Mouse (Mus musculus): ENCODE measurements around the gene Zbtb12.
"Not testable (repeated sequence)": the region's sequence is repeated elsewhere in the genome, so short reads cannot be mapped to it uniquely, and the experiment has no call there.

Gene Zbtb12

GRCm38 (mm10) chr17:34874321-34874720 is 5.0 kb upstream of the Zbtb12 start:
- DNase-seq = no peak

GRCm38 (mm10) chr17:34881166-34881565 is 1.9 kb downstream of the Zbtb12 start:
- DNase-seq = no peak

GRCm38 (mm10) chr17:34881683-34882310 is 2.5 kb downstream of the Zbtb12 start, which contains the start of gene Gm20547:
TSS of gene Gm20547 (minus strand) at chr17:34882042.
- DNase-seq = peak; percentile 57

GRCm38 (mm10) chr17:34883332-34883731 is 4.0 kb downstream of the Zbtb12 start:
- no peak for DNase-seq

- DNase-seq = no peak
Measured at GRCm38 (mm10) chr17:34884704-34885103, 5.4 kb downstream of the Zbtb12 start.

GRCm38 (mm10) chr17:34885615-34886014 is 6.3 kb downstream of the Zbtb12 start:
- DNase-seq = no peak

GRCm38 (mm10) chr17:34887942-34888341 is 8.7 kb downstream of the Zbtb12 start:
- no peak for DNase-seq

GRCm38 (mm10) chr17:34890074-34890743 is 10.9 kb downstream of the Zbtb12 start:
- no peak for DNase-seq

GRCm38 (mm10) chr17:34891377-34891776 is 12.1 kb downstream of the Zbtb12 start:
- DNase-seq = no peak

DNA sequence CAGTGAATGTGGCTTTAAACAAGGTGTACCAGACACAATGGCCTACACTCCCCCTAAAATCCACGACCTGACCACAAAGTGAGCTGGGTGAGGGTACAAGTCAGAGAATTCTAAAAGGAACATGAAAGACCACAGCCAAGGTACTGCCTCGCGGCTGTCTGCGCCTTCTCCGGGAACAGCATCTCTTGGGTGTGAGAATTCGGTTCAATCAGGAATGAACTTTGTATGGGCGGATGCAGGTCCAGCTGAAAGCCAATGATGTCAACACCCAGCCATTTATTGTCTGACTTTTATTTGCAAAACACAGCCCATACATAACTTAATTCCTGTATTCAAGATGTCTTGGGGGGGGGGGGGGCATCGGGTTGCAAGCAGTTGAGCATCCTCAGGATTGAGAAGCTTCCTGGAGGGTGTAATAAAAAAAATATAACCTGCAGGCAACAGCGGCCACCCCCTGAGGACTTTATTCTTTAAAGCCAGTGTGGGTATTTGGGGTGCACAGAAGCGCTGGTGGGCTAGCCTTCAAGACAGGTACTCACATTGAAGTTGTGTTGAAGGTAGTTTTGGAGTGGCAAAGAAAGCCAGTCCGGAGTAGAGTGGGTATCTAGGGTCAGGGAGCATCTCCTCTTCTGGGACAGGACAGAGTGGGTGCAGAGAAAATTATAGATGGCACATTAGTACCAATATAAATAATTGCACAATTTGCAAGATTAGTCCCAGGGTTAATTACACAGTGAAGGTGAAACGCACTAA is 14.0 kb downstream of the Zbtb12 start:
- DNase-seq = no peak

- peak; percentile 96 for DNase-seq
Measured at GRCm38 (mm10) chr17:34894074-34894597, 14.9 kb downstream of the Zbtb12 start.

DNA sequence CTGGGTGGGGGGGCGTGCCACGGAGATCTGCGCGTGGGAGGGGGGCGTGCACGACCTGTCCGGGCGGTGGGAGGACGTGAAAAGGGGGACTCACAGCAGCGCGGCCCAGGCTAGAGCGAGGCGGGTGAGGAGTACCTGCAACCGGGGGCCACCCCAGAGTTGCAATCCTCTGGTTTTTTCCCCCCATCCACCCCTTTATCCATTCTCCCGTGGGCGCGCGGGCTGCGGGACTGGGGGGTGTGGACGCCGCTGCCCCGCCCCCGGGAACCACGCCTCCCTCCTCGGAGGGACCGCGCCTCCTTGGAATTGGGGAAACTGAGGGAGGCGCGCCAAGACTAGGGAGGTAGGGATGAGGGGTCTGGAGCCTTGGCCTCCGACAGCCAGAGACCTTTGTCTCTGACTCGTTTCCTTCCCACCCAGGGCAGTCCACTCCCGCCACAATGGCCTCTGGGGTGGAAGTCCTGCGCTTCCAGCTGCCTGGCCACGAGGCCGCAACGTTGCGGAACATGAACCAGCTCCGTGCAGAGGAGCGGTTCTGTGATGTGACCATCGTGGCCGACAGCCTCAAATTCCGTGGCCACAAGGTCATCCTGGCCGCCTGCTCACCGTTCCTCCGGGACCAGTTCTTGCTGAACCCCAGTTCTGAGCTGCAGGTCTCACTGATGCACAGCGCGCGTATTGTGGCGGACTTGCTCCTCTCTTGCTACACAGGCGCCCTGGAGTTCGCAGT is 15.7 kb downstream of the Zbtb12 start:
- peak; percentile 54 for DNase-seq

GRCm38 (mm10) chr17:34895724-34896123 is 16.4 kb downstream of the Zbtb12 start:
- DNase-seq = peak; percentile 26

DNA sequence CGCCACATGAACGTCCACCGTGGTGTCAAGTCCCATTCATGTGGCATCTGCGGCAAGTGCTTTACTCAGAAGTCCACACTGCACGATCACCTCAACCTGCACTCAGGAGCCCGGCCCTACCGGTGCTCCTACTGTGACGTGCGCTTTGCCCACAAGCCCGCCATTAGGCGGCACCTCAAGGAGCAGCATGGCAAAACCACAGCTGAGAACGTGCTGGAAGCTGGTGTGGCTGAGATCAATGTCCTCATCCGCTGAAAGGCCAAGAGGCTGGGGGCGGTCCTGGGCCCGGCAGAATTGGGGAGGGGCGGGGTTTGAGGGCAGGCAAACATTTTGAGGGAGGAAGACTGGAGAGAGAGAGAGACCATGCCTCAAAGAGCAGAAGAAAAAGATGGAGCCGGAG is 17.1 kb downstream of the Zbtb12 start:
- peak; percentile 28 for DNase-seq

DNA sequence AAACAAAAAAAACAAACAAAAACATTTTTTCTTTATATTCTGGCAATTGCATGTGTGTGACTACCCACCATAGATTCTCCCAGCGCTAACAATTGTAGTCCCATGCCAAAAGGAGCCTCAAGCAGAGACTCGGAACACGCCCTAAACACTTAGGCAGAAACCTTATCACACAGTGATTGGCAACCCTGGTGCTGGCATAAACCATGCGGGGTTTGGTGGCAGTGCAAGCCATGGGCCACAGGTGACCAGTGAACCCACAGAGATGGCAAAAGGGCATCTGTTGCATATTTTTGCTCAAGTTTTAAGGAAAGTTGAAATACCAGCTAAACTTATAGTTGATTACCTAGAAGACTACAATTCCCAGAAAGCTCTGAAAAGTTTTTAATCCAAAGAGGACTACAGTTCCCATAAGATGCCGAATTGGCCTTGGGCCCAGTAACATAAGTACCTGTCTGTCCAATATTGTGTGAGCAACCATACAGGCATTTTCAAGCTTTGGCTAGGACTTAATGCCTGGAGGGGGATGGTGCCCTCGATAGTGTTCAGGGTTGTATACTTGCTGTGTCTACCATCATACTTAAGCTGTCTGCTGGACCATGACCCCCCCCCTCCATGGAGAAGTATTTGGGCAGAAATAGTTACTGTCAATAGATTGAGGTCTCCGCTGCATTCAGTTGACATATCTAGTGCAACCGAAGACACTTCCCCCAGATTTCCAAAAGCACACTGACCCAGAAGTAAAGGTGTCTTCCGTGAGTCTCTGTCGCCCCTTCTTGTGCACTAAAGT is 18.3 kb downstream of the Zbtb12 start:
- peak; percentile 59 for DNase-seq

- DNase-seq = peak; percentile 80
Measured at GRCm38 (mm10) chr17:34898160-34898586, 18.9 kb downstream of the Zbtb12 start, which contains the start of the genes C2 and Ehmt2. TSS of gene C2 (minus strand) at chr17:34898265. TSS of gene Ehmt2 (plus strand) at chr17:34898469.

DNA sequence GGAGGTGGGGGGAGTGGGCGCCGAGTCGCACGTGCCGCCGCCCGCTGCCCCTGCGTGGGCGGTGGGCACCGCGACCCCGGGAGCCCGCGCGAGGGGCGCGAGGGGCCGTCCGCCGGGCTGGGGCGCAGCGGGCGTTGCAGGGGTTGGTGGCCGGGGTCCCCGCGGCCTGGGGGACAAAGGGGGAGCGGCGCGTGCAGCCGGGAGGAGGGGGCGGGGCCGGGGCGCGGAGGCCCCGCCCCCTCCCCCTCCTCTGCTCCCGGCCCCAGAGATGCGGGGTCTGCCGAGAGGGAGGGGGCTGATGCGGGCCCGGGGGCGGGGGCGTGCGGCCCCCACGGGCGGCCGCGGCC is 19.4 kb downstream of the Zbtb12 start:
- no peak for DNase-seq

DNA sequence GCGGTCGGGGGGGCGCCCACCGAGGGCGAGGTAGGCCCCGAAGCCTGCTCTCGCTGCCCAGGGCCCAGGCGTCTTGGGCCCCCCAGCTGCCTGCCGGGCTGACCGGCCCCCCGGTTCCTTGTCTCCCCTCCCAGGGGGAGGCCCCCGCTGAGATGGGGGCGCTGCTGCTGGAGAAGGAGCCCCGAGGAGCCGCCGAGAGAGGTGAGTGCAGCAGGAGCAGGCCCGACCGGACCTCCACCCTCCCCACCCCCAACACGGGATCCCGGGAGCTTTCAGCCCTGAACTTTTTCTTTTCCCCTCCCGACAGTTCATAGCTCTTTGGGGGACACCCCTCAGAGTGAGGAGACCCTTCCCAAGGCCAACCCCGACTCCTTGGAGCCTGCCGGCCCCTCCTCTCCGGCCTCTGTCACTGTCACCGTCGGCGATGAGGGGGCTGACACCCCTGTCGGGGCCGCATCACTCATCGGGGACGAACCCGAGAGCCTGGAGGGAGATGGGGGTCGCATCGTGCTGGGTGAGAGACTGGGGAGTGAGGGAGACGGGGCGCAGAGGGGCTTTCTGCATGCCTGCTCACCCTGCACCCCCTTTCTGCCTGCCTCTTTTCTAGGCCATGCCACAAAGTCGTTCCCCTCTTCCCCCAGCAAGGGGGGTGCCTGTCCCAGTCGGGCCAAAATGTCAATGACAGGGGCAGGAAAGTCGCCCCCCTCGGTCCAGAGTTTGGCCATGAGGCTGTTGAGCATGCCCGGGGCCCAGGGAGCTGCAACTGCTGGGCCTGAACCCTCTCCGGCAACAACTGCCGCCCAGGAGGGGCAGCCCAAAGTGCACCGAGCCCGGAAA is 20.0 kb downstream of the Zbtb12 start:
- DNase-seq = peak; percentile 64

GRCm38 (mm10) chr17:34899890-34900243 is 20.6 kb downstream of the Zbtb12 start:
- peak; percentile 50 for DNase-seq

DNA sequence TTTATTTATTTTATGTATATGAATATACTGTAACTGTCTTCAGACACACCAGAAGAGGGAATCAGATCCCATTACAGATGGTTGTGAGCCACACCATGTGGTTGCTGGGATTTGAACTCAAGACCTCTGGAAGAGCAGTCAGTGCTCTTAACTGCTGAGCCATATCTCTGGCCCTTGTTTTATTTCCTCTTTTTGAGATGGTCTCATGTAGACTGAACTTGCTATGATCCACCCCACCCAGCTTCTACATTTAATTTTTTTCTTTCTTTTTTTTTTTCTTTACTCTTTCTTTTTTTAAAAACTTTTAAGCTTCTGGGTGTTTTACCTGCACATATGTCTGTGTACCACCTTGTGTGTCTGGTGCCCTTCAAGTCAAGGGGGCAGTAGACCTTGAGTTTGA is 21.5 kb downstream of the Zbtb12 start:
- DNase-seq = not testable (repeated sequence)

DNA sequence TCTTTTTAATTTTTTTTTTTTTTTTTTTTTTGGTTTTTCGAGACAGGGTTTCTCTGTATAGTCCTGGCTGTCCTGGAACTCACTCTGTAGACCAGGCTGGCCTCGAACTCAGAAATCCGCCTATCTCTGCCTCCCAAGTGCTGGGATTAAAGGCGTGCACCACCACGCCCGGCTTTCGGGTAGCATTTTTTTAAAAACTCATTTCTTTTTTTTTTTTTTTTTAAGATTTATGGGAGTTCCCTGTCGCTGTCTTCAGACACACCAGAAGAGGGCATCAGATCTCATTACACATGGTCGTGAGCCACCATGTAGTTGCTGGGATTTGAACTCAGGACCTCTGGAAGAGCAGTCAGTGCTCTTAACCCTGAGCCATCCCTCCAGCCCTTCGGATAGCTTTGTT is 22.7 kb downstream of the Zbtb12 start:
- DNase-seq = not testable (repeated sequence)
